Mouse (Mus musculus) T-helper 2 cell (primary cell): ENCODE measurements at regions not wholly inside any gene's neighbourhood (a gene's known extent, or its start where the extent isn't known, plus 50 kb on each side); places are given as distances from the start of the nearest gene placed in this dataset.

Experiments
- in situ Hi-C: fragments of 300-600 bp; cut with MboI, MseI; formaldehyde crosslinking; loops from one replicate; pipeline ENCODE4 v1.15.1; 2025; ENCODE audit warnings: high pct_unique_total_duplicates

DNA sequence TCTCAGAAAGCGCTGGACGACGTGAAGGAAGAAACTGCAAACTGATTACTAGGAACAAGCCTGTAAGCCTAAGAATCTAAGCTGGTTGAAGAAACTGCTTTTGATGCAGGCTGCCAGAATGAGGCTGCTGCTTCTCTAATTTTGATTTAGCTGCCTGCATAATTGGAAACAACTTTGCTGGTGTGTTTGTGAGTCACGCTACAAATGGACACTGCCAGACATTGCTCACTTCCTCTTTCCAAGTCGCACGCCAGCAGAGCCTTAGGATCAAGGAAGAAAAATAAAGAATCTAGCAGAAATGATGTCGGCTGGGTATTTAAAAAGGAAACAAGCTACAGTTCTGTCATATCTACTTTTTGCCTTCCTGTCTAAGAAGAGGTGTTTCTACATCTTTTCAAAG lies 81.0 kb downstream of the A730046J19Rik start:
- in situ Hi-C loops: no loop called here

DNA sequence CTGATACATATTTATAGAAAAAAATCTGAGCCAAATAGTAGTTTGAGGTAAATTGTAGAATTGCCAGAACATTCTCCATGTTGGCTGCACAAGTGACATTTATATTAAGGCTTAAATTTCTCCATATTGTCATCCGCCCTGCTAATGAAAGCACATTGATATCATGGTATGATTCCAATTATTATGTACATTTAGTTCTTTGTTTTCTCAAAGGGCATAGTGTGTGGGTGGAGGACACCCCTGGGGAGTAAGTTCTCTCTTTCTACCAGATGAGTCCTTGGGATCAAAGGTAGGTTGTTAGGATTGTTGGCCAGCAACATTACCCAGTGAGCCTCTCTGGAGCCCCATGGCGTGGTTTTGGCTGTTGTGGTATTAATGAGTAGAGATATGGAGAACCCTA lies 51.7 kb upstream of the Alg13 start:
- in situ Hi-C loops: loop anchor here (10.0 kb wide), 1 partner anchor 1089 kb away; no protein-coding TSS in a partner anchor
